Mouse (Mus musculus) heart, postnatal 36 days (tissue): Measurements from ENCODE around the gene 6030468B19Rik. TPM values are rescaled to one million over a fixed set of nuclear protein-coding genes. Genes with fewer than 3 reads are reported as not detected.
A peak's percentile ranks its signal among the peaks of the same experiment; 100 is the strongest.

Source experiments
- DNase-seq, 2 experiments: peaks; one replicate each; pipeline ENCODE4 v3.0.0; 2021 to 2022
- intact Hi-C: fragments of 180-260 bp; cut with DNase I; formaldehyde crosslinking; loops from one replicate; pipeline ENCODE4 v1.15.1; 2025
- total RNA-seq, 2 experiments: library from RNA; stranded (reverse); gene quantifications; 2 replicates each; pipeline ENCODE4 v1.2.3; 2021

The 6030468B19Rik gene
- total RNA-seq, 2 experiments from 2014 or later, result not detected

GRCm38 (mm10) chr11:117847593-117848215, 50.2 kb downstream of the 6030468B19Rik start:
- intact Hi-C loops, result no loop called here

GRCm38 (mm10) chr11:117848271-117848984, 51.0 kb downstream of the 6030468B19Rik start:
- intact Hi-C loops, result no loop called here
- DNase-seq, result peak in 1 of 2 experiments; percentile 45

More at GRCm38 (mm10) chr11:117847593-117848215, 50.2 kb downstream of the 6030468B19Rik start:
- DNase-seq, result no peak

- intact Hi-C loops, result no loop called here
- peak; percentile 95 to 98 for DNase-seq
Observed at GRCm38 (mm10) chr11:117848985-117849671, 51.7 kb downstream of the 6030468B19Rik start, which contains the start of gene Birc5. TSS of gene Birc5 (plus strand) at chr11:117849251.

- DNase-seq, result no peak
- intact Hi-C loops, result no loop called here
Observed at GRCm38 (mm10) chr11:117852875-117853274, 55.4 kb downstream of the 6030468B19Rik start.

- intact Hi-C loops, result no loop called here
- DNase-seq, result no peak
Observed at GRCm38 (mm10) chr11:117854241-117854640, 56.8 kb downstream of the 6030468B19Rik start.

- intact Hi-C loops, result no loop called here
- no peak for DNase-seq
Observed at GRCm38 (mm10) chr11:117855360-117855759, 57.9 kb downstream of the 6030468B19Rik start.

- intact Hi-C loops, result no loop called here
- DNase-seq, result no peak
Observed at GRCm38 (mm10) chr11:117855975-117856374, 58.5 kb downstream of the 6030468B19Rik start.

Other genes with a start within 250 kb of the 6030468B19Rik start
- gene Tnrc6c, start 143.4 kb upstream of the 6030468B19Rik start, total RNA-seq, result 10 to 100 TPM; 28.1 to 34.1 TPM
- gene Tmc8, start 15.6 kb upstream of the 6030468B19Rik start, total RNA-seq, result 1 to 10 TPM; 4.0 to 4.1 TPM
- gene Tmc6, start 15.5 kb upstream of the 6030468B19Rik start, total RNA-seq, result 10 to 100 TPM; 11.2 to 18.4 TPM
- 1 to 10 TPM in 1 of 2 experiments, not detected in 1; 1.1 TPM for gene Gm20708, start 12.0 kb downstream of the 6030468B19Rik start, total RNA-seq
- 100 to 1,000 TPM; 109 to 119 TPM for gene Syngr2, start 12.0 kb downstream of the 6030468B19Rik start, total RNA-seq
- gene Afmid, start 28.3 kb downstream of the 6030468B19Rik start, total RNA-seq, result 1 to 10 TPM; 3.1 TPM
- 1 to 10 TPM; 2.0 to 3.0 TPM for gene Tk1, start 28.4 kb downstream of the 6030468B19Rik start, total RNA-seq
- gene Birc5, start 51.6 kb downstream of the 6030468B19Rik start, total RNA-seq, result 1 to 10 TPM in 1 of 2 experiments, under 1 TPM in 1; 0.80 to 1.1 TPM
- not detected for gene Tmem235, start 63.1 kb downstream of the 6030468B19Rik start, total RNA-seq
- 1 to 10 TPM; 6.9 to 8.2 TPM for gene Tha1, start 75.8 kb downstream of the 6030468B19Rik start, total RNA-seq
- 1 to 10 TPM; 3.4 to 3.8 TPM for gene Socs3, start 172.4 kb downstream of the 6030468B19Rik start, total RNA-seq
- 10 to 100 TPM; 17.8 to 20.0 TPM for gene Pgs1, start 188.6 kb downstream of the 6030468B19Rik start, total RNA-seq